Mouse (Mus musculus): ENCODE results near the gene Abhd4.

- TF ChIP-seq POLR2A (IDR thresholded peaks at IDR 0.05; ENCODE audit: borderline replicate concordance, low read depth, low read length) (no peak), CTCF (IDR thresholded peaks at IDR 0.05; ENCODE audit: low read depth, low read length) (no peak)
These were observed 49.2 kb upstream of the Abhd4 start for GRCm38 (mm10) chr14:54204786-54205185.
